Mouse (Mus musculus) CD4-positive, CD25-positive, alpha-beta regulatory T cell, adult 4 months (primary cell): ENCODE measurements around the gene Ash1l. TPM values are rescaled to one million over a fixed set of nuclear protein-coding genes. Genes with fewer than 3 reads are reported as not detected.

Source experiments
- ATAC-seq: one replicate; pipeline ENCODE4 v1.8.0; 2017
- polyA plus RNA-seq, 2 experiments: library from polyadenylated mRNA; unstranded; fragments of 100-300 nt; shearing (Covaris generic); gene quantifications; one replicate each; pipeline ENCODE4 v1.2.1; 2017

Gene Ash1l
- polyA plus RNA-seq, 2 experiments from 2014 or later, result 43.9 to 46.1 TPM

DNA sequence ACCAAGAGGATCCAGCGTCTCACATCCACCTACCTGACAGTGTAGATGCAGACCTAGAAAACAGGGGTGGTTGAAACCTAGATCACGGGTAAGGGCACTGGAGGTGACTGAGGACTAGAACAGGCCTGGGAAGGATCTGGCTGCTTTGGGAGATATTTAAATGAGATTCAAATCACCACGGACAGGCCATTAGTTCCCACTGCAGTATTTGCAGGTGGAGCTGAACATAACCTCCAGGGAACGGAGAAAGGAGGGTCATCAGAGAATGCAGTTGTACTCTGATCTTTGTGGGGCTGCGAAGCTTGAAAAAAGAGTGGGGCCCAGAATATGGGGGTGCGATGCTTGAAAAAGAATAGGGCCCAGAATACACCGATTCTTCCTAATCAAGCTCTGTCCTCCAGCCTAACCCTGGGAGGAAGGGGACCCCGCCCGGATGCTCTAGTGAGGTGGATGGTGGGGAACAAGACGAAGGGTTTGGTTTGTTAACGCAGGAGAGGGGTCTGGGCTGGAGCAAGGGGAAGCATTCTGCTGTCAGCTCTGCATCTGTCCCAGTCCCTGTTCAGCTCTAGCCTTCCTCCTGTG is 142.2 kb downstream of the Ash1l start:
- no peak for ATAC-seq

- no peak for ATAC-seq
These were observed 142.8 kb downstream of the Ash1l start, which contains the start of gene Rusc1 for GRCm38 (mm10) chr3:89093175-89093574. Rusc1 (minus strand) TSS chr3:89093311.

- ATAC-seq, result no peak
These were observed 143.6 kb downstream of the Ash1l start for GRCm38 (mm10) chr3:89094021-89094420.

DNA sequence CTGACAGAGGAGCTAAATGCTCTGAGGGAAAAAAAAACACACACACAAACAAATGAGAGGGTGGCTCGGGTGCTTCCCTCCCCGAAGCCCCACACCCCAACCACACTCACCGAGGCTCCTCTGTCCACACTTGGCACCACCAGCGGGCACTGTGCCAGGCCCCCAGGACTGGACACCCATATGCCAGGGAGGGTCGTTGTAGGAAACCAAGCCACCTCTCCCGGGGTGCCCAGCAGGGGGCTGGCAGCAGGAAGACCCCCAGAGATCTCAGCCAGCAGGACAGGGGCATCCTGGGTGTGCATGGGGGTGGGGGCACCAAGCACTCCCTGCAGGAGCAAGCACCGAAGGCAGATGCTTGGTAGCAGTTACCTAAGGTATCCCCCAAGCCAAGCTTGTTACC is 150.4 kb downstream of the Ash1l start, which contains the start of gene Gm43738:
Gene Gm43738 (minus strand): TSS at position 289 of the 400 bp plus-strand sequence.
- ATAC-seq, result no peak

GRCm38 (mm10) chr3:89101459-89101811 is 151.0 kb downstream of the Ash1l start:
- ATAC-seq, result peak; percentile 10

DNA sequence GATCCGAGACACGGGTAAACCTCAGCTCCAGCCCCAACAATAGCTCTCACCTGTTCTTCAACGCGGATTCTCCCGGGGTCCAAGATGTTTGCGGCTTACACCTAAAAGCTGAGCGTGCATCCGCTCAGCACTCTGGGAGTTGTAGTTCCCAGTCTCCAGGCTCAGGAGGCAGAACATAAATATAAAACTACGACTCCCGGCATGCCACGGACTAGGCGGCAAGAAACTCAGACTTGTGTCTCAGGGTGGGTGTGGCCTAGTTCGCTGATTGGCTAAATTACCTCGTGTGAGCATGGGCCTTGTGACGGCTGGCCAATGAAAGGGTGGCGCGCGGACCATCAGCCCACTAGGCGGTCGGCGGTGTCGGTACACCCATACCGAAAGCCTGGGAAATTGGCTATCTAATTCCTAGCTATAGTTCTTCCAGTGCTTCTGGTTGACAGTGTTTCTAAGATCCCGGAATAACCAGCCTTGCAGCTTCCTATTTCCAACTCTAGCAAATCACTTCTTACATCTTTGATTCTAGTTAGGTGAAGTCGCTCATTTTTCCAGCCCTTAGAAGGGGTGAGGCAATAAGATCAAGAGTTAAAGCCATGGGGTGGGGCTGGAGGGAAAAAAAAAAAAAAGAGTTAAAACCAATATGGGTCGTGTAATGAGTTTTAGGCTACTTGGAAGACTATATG is 151.5 kb downstream of the Ash1l start, which contains the start of gene Fdps:
Gene Fdps (minus strand): TSS at position 148 of the 683 bp plus-strand sequence.
- ATAC-seq, result peak; percentile 99

DNA sequence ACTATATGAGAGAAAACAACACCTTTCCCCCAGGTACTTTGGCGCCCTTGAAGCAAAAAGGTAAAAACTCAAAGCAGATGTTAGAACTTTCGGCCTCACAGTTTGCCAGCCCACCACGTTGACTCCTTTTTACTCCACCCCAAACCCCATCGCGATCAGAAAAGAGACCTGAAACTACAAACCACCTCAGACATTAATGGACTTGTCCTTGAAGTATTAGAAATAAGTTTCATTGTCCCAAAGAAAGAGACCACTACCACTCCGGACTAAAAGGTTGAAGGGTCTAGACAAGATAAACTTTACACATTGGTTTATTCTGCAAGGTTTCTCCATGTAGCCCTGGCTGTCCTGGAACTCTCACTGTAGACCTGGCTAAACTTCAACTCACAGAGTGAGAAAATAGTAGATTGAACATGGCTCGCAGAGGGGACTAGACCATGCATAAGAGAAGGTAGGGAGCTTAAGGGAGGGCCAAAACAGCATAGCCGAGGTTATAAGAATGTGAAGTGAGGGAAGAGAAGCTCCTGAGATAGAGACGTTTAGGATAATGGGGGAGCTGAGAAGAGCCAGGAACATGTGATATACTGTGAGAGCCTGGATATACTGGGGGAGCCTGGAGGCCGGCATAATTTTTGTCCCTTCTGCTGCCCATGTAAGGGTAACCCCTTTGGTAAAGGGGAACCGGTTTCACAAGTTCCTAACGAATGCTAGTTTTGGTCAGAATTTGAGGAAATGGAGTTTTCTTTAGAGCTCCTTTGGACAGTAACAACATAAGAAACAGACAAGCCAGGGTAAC is 152.3 kb downstream of the Ash1l start:
- no peak for ATAC-seq

DNA sequence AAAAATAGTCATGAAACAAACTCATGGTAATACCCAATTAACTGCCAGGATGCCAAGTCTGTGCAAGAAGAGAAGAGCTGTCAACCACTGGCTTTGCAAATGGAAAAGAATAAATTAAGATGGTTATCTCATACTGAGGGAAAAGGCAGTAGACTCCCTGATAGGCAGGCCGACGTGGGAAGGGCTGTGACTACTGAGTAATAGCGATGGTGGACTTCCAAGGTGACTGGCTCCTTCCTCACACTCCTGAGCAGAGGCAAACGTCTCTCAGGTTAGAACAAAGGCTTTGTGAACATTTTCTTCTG is 152.8 kb downstream of the Ash1l start:
- ATAC-seq, result no peak

GRCm38 (mm10) chr3:89106881-89107280 is 156.5 kb downstream of the Ash1l start:
- ATAC-seq, result no peak

DNA sequence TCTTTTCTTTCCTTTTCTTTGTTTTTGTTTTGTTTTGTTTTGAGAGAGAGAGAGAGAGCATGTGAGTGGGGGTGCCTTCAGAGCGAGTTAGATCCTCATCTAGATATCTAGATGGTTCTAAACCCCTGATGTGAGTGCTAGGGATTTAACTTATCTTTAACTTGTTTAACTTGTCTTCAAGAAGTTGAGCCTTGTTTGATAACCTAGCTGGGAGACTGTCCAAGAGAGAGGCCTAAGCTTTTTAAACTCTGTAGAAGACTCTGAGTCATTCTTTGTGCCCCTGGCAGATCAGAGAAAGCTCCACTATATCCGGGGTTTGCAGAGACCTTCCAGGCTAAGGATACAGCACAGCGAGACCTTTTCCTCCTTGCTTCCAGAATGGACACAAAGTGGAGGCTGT is 157.1 kb downstream of the Ash1l start:
- ATAC-seq, result no peak

GRCm38 (mm10) chr3:89108146-89108545 is 157.7 kb downstream of the Ash1l start:
- ATAC-seq, result no peak

DNA sequence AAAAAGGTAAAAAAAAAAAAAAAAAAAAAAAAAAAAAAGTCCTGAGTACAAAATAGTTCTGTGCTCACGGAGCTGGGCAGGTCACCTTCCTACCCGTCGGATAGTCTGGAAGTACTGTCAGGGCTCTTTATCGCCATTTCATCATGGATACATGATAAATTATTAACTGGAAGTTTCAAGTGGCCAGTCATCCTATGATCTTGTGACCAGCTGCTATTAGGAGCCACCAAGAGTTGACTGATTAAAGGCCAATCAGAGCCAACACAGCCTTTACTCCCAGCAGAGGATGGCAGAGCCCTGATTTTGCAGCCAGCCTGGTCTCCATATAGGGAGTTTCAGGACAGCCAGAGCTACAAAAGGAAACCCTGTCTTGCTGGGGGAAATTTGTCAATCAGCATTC is 162.6 kb downstream of the Ash1l start:
- no peak for ATAC-seq

DNA sequence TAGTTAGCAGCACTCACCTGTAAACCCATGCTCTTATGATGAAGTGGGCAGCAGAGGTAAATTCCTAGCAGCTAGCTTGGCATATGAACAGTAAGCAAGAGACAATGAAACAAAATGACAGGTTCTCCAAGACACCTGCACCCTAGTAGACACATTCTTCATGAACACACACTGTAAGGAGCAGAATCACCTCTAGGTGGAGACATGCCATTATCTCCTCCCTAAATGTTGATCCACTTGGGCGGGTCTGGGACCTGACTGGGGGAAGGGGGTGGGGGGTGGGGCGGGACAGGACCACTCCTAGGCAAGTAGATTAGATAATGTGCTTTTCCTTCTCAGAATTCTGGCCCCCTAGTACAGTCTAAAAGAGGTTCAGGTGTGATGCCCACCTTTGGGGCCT is 165.1 kb downstream of the Ash1l start:
- peak; percentile 75 for ATAC-seq

GRCm38 (mm10) chr3:89123313-89123712 is 172.9 kb downstream of the Ash1l start:
- ATAC-seq, result no peak

GRCm38 (mm10) chr3:89124241-89124640 is 173.8 kb downstream of the Ash1l start:
- no peak for ATAC-seq

GRCm38 (mm10) chr3:89125981-89126380 is 175.6 kb downstream of the Ash1l start:
- ATAC-seq, result no peak

Other genes starting within 250 kb of the Ash1l start
- 10 to 100 TPM; 28.1 to 36.1 TPM for gene Rit1, start 233.8 kb upstream of the Ash1l start, polyA plus RNA-seq
- gene Syt11, start 175.5 kb upstream of the Ash1l start, polyA plus RNA-seq, result 100 to 1,000 TPM in 1 of 2 experiments, 10 to 100 TPM in 1; 82.0 to 119 TPM
- gene Gon4l, start 115.4 kb upstream of the Ash1l start, polyA plus RNA-seq, result 10 to 100 TPM; 17.0 to 19.3 TPM
- gene Msto1, start 36.6 kb upstream of the Ash1l start, polyA plus RNA-seq, result 10 to 100 TPM; 21.0 to 36.5 TPM
- gene Dap3, start 559 bp downstream of the Ash1l start, polyA plus RNA-seq, result 100 to 1,000 TPM; 152 to 189 TPM
- 100 to 1,000 TPM in 1 of 2 experiments, 10 to 100 TPM in 1; 62.1 to 106 TPM for gene Rusc1, start 142.7 kb downstream of the Ash1l start, polyA plus RNA-seq
- not detected for gene Gm43738, start 150.5 kb downstream of the Ash1l start, polyA plus RNA-seq
- 10 to 100 TPM; 63.1 to 97.7 TPM for gene Fdps, start 151.3 kb downstream of the Ash1l start, polyA plus RNA-seq
- not detected for gene Pklr, start 185.5 kb downstream of the Ash1l start, polyA plus RNA-seq
- 1 to 10 TPM; 1.3 to 2.4 TPM for gene Hcn3, start 209.6 kb downstream of the Ash1l start, polyA plus RNA-seq
- gene Clk2, start 214.2 kb downstream of the Ash1l start, polyA plus RNA-seq, result 10 to 100 TPM; 15.7 to 23.0 TPM
- gene Scamp3, start 226.9 kb downstream of the Ash1l start, polyA plus RNA-seq, result 100 to 1,000 TPM; 177 to 239 TPM
- gene Fam189b, start 232.5 kb downstream of the Ash1l start, polyA plus RNA-seq, result 100 to 1,000 TPM; 209 to 296 TPM